Mouse (Mus musculus): ENCODE results near the gene Pde4dip.

Pde4dip gene

GRCm38 (mm10) chr3:97888168-97888901 is at the start of gene Pde4dip:
TSS of gene Pde4dip (minus strand) at chr3:97888707.
- in situ Hi-C loops (cut with MboI, MseI), result no loop called here

DNA sequence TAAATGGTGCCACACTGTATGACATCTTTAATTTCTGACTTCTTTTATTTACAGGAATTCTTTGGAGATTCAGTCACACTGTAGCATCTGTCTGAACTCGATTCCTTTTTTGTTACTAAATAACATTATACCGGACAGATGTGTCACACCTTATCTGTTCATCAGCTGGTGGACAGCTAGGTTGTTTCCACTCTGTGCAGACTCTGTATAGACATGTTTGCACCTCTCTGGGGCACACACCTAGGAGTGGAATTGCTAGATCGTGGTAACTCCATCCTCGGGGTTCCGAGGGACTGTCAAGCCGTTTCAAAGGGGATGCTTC is 49.4 kb upstream of the Pde4dip start:
- in situ Hi-C loops (cut with MboI, MseI), result loop anchor here (5.0 kb wide), 1 partner anchor 74 kb away; the partner anchor contains the start of gene Notch2

- in situ Hi-C loops (cut with MboI, MseI), result loop anchor here (5.0 kb wide), 1 partner anchor 75 kb away; the partner anchor contains the start of gene Notch2
Observed at GRCm38 (mm10) chr3:97937068-97937944, 48.8 kb upstream of the Pde4dip start.

DNA sequence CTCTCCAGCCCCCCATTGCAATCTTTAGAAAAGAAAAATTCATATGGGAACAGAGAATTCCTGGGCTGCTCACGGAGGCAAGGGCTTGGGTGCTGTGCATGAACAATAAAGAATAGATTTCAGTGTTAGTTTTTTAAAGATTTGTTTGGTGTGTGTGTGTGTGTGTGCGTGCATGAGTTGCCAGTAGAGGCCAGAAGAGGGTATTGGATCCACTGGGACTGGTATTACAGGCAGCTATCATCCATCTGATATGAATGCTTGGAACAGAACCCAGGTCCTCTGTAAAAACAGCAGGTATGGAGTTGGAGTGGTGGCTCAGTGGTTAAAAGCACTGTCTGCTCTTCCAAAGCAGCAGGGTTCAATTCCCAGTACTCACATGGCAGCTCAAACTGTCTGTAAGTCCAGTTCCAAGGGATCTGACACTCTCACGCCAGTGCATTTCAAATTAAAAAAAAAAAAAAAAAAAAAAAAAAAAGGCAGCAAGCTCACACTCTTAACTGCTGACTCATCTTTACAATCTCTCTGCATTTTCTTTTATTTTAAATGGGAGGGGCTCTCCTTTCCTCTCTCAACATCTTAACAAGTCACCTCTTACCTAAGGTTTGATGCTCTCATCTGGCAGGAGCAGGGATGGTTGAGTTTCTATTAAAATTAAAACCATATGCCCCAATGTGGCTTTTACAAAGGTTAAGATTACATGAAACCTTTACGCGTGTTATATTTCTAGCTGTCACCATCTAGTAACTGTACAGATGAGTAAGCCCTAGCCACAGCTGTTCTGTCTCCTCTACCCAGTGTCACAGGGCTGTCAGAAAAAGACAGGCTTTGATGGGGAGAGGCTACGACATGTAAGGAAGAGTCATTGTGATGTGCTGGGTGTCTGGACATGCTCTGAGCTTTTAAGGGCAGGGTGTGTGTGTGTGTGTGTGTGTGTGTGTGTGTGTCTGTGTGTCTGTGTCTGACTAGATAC is 46.1 kb upstream of the Pde4dip start:
- in situ Hi-C loops (cut with MboI, MseI), result loop anchor here (5.0 kb wide), 2 partner anchors 33 to 78 kb away; partner anchors contain the start of gene Notch2

GRCm38 (mm10) chr3:97933811-97934210 is 45.3 kb upstream of the Pde4dip start:
- in situ Hi-C loops (cut with MboI, MseI), result loop anchor here (5.0 kb wide), 1 partner anchor 33 kb away; no protein-coding TSS in a partner anchor

DNA sequence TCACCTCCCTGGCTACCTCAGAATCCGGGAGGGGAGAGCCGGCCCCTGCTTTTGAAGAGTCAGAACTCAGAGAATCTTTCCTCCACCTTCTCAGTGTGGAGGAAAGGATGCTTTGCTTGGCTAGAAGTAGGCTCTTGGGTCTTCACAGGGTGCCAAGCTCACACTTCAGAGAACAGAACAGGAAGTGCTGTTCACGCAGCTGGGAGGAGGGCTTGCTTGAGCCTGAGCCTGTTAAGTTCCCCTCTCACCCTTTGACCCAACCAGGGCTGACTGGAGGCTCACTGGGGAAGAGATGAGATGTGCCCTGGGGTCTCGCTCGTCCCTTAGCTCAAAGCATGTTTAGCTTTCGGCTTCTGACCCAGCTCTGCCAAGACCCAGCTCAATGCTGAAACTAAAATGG is 44.7 kb upstream of the Pde4dip start:
- in situ Hi-C loops (cut with MboI, MseI), result loop anchor here (5.0 kb wide), 1 partner anchor 34 kb away; no protein-coding TSS in a partner anchor

- in situ Hi-C loops (cut with MboI, MseI), result loop anchor here (5.0 kb wide), 1 partner anchor 35 kb away; no protein-coding TSS in a partner anchor
Observed at GRCm38 (mm10) chr3:97932771-97933170, 44.3 kb upstream of the Pde4dip start.

GRCm38 (mm10) chr3:97932131-97932530 is 43.6 kb upstream of the Pde4dip start:
- in situ Hi-C loops (cut with MboI, MseI), result loop anchor here (5.0 kb wide), 1 partner anchor 35 kb away; no protein-coding TSS in a partner anchor

- in situ Hi-C loops (cut with MboI, MseI), result loop anchor here (5.0 kb wide), 1 partner anchor 36 kb away; no protein-coding TSS in a partner anchor
Observed at GRCm38 (mm10) chr3:97931310-97931885, 42.9 kb upstream of the Pde4dip start.

DNA sequence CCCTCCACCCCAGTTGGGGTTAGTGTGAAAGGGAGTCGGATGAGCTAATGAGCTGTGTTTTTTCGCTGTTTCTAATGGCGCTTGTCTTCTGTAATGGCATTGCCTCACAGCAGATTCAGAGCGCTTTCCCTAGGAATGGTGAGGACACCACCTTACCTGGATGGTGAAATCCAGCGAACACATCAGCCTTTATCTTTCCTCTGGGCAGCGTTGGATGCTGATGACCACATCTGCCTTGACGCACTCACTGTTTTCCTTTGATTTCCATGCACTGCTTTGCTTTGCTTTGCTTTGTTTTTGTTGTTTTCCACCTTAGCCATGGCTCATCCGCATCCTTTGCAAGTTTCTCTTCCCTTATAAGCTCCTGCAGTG is 42.3 kb upstream of the Pde4dip start:
- in situ Hi-C loops (cut with MboI, MseI), result loop anchor here (5.0 kb wide), 1 partner anchor 37 kb away; no protein-coding TSS in a partner anchor

DNA sequence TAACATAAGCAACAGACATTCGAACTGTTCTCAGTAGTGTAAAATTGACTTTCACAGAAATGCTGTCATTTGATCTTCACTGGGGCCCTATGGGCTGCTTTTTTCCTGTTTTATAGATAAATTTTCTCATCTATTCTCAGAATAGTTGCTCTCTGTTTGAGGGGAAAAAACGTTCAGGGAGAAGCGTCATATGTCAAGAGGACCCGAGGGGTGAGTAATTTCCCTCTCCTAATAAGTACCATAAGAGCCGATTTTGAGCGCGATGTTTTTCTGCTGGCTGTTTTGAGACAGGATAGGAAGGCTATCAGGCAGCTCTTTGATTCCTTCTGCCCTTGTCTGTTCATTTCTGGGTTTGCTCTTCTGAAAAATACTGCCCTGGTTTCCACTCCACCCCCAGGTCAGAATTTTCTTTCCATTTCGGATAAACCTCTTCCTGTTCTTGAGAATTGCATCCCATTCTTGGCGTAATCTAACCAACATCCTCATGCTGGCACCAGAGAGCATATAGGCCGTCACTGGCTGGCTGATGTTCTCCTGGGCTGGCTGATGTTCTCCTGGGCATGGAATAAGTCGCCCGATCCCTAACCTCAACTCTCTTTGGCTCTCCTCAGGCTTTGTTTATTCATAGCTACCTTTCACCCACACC is 41.8 kb upstream of the Pde4dip start:
- in situ Hi-C loops (cut with MboI, MseI), result loop anchor here (5.0 kb wide), 1 partner anchor 37 kb away; no protein-coding TSS in a partner anchor

- in situ Hi-C loops (cut with MboI, MseI), result loop anchor here (5.0 kb wide), 1 partner anchor 178 kb away; no protein-coding TSS in a partner anchor
Observed at GRCm38 (mm10) chr3:97928968-97929858, 40.7 kb upstream of the Pde4dip start.

- in situ Hi-C loops (cut with MboI, MseI), result loop anchor here (5.0 kb wide), 1 partner anchor 180 kb away; no protein-coding TSS in a partner anchor
Observed at GRCm38 (mm10) chr3:97927322-97927721, 38.8 kb upstream of the Pde4dip start.

GRCm38 (mm10) chr3:97925246-97925645 is 36.7 kb upstream of the Pde4dip start:
- in situ Hi-C loops (cut with MboI, MseI), result loop anchor here (5.0 kb wide), 1 partner anchor 182 kb away; no protein-coding TSS in a partner anchor

DNA sequence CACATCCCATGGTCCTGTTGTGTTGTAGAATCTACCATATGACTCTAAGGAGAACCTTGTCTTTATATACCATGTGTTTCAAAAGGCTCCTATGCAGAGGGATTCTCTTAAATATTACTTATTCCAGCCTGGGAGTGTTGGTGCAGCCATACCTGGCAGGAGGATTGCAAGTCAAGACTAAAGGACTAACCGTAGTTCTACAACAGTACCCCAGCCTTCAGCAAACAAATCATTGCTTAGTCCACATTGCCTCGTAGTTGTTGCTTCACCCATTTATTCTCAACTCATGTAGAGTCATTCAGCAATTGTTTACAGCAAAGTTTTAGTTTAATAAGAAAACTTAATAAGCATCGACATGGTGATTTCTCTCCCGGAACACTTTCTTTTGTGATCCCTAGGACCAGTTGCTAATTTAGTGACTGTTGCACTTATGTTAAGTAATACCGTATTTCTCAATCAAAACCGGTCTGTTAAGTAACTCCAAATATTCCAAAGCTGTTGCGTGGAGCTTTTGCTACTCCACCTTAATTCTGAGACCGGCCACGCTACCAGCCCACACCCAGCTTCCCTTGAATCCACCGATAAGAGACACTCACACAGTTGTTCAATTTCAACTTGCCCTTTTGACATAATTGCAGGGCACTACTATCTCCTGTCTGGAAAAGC is 30.5 kb upstream of the Pde4dip start:
- in situ Hi-C loops (cut with MboI, MseI), result loop anchor here (10.0 kb wide), 1 partner anchor 526 kb away; no protein-coding TSS in a partner anchor

GRCm38 (mm10) chr3:97915081-97915480 is 26.6 kb upstream of the Pde4dip start:
- in situ Hi-C loops (cut with MboI, MseI), result loop anchor here (10.0 kb wide), 1 partner anchor 530 kb away; no protein-coding TSS in a partner anchor

DNA sequence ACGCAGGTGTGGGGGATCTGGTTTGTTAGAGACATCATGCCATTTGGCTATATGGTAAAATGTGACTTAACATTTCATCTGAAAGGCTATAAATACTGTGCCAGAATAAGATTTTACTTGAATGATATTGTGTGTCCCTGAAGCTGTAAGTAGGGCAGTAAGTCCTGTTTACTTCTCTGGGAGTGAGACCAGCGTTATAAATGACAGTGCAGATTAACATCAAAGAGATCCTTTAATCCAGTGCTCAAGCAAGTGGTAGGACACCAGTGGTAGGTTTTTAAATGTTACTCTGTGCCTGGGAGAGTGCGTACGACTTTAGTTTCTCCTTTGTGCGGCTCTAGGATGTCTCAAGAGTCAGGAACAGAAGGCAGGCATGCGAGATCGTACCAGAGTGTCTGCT is 22.6 kb upstream of the Pde4dip start:
- in situ Hi-C loops (cut with MboI, MseI), result loop anchor here (10.0 kb wide), 1 partner anchor 534 kb away; no protein-coding TSS in a partner anchor

DNA sequence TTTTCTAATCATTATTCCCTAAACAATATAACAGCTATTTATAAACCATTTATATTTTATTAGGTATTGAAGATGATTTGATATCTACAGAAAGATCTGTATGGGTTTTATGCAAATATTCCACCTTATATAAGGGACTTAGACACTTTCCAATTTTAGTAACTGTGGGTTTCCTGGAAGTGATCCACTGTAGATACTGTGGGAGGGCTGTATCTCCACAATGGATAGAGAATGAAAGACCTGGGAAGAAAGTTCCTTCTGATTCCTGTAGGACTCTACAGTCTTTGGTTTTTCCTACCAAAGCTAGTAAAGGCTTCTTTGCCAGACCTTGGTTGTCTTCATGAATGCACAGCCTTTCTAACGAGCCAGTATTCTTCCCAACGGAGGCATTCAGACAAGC is 21.2 kb upstream of the Pde4dip start:
- in situ Hi-C loops (cut with MboI, MseI), result loop anchor here (10.0 kb wide), 1 partner anchor 535 kb away; no protein-coding TSS in a partner anchor
